Mouse (Mus musculus) brain, embryonic 18.5 days (tissue): ENCODE results near the gene Sidt1.
"Not testable (repeated sequence)": the region's sequence is repeated elsewhere in the genome, so short reads cannot be mapped to it uniquely, and the experiment has no call there.

ENCODE experiments used
- DNase-seq: peaks from one replicate; pipeline ENCODE4 v3.0.0-alpha.2; 2012; ENCODE audit warnings: low read depth, low spot score

The Sidt1 gene

DNA sequence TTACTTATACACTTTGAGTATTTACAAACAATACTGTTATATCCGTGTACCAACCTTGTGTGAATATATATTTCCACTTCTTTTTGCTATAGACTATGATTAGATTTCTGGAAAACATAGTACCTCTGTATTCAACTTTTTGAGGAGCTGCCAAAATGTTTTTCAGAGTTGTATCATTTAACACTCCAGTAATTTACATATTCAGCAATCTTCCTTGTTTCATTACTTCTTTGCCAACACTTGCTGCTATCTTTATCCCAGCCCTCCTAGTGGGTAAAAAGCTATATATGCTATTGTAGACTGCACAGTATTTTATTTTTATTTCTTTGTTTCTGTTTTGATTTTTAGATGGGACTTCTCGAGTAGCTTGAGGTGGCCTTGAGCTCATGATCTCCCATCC is 29.2 kb downstream of the Sidt1 start:
- DNase-seq, result no peak

DNA sequence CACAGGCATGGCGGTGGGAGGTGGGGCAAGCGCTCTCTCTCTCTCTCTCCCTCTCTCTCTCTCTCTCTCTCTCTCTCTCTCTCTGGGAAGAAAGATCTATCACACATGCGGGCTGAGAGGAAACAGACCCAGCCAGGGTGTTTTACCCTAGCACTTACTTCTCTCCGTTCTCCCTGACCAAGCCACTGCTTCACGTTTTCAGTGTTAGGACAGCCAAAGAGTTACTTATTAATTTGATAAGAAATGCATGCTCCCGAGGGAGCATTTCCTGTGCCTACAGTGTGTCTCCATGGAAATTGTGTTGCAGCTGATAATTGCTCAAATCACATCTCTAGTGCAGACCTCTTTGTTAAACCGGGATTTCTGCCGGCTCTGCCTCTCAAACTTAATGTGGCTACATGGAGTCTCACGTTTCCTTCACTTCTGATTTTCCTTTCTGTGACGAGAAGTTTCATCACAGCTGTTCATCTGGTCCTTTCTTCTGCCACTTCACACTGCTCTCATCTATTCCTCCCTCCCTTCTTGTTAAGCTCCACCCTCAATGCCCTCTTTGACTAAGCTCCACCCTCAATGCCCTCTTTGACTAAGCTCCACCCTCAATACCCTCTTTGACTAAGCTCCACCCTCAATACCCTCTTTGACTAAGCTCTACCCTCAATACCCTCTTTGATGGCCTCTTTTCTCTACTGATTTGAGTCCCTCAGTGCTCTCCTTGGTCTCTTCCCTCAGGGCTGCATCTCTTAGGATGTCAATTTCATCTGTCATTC is 30.7 kb downstream of the Sidt1 start:
- DNase-seq, result no peak

DNA sequence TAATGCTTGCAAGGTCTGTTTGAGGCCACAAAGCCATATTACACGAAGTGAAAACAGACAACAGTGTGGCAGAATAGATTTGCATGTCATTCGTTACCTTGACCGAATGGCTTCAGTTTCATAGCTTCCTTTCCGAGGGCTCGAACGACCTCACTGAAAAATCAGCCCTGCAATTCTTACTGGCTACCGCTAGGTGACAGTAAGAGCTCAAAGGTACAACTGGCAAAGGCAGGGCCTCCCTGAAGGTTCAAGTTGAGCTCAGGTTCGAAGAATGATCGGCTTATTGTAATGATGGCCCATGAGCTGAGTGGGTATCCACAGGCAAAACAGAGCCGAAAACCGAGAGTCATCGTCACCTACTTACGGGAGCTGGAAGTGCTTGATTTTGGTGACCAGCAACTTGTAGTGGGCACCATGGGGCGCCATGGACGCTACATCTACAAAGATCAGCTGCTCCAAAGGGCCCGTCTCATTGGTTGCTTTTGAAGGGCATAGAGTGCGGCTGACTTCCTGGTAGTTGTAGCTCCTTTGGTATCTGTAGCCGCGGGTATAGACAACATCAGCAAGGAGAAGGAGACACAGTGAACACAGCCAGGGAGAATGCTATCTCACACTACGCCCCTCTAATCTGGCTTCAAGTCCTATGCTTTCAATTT is 33.4 kb downstream of the Sidt1 start:
- DNase-seq, result no peak

DNA sequence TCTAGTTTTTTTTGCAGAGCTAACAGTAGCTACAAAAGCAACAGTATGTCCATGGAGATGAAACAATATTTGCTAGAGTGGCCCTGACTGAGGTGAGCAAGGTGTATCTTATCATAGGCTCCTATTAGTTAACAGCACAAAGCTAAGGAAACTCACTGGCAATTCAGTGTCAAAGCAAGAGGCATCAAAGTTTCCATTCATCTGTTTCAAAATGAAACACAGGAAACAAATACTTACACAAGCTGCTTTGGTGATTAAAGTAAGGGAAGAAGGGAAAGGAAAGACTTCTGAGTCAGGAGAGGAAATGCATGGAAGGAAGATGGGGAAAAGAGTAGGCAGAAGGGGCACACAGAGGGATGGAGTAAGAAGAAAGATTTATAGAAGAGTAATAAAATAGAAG is 39.0 kb downstream of the Sidt1 start:
- DNase-seq, result no peak

DNA sequence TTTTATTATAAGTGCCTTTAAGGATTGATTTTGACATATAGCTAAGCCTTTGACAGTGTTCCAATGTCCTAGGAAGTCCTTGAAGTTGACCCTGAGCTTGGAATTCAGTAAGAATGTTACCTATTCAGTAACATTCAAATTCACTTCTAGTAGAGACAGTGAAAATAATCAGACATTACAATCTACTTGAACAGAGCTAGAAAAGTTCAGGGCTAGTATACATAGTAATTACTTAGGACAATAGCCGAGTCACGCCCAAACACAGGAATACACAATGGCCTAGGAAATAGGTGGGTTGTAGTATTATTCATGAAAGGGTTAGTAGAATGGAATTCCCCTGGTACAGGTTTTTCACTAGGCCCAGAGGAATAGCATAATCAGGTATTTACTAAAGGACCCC is 40.3 kb downstream of the Sidt1 start:
- not testable (repeated sequence) for DNase-seq

DNA sequence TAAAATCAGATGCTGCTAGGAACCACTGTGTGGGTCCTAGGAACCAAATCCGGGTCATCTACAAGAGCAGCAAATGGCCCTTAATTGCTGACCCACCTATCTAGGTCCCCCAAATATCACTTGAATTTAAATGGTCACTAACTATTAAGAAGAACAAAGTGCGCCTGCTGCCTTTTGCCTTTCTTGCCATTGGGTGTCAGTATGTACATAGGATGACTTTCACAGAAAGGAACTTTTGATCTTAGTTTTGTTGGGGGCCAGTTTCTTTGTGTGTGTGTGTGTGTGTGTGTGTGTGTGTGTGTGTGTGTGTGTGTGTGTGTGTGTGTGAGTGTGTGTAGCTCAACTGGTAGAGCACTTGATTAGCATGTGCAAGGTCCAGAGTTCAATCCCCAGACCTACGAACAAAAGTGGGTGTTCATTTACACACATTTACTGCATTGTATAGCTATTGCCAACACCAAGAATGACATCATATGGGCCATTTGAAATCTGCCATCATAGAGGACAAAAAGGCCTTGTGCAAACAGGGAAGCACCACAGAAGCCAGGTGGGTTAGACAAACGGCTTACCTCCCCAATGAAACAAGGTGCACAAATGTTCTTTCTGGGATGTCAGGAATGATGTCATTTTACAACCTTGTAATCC is 43.9 kb downstream of the Sidt1 start:
- no peak for DNase-seq

DNA sequence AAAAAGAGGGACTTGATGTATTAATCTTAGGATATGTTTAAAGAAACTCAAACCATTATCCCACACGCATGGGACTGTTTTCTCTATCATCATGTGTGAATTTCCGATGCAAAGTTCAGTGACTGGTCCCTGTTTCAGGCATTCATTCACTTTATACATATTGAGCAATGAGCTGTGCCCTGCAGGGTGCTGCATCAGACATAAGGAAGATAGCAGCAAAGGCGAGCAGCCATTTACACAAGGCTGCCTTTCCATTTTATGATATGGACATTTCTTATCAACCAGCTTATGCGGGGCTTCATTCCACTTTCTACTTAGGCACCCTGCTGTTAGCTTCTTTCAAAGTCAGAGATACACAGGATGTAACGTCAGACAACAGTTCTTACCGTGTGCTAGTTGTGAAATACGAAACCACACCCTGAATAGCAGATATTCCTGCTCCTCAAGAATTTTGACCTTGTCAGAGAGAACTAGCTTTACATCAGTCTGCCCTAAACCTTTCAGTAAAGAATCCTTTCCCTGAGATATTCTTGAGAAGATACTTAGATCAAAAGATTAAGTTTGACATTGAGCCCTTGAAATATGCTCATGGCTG is 45.5 kb downstream of the Sidt1 start:
- no peak for DNase-seq

DNA sequence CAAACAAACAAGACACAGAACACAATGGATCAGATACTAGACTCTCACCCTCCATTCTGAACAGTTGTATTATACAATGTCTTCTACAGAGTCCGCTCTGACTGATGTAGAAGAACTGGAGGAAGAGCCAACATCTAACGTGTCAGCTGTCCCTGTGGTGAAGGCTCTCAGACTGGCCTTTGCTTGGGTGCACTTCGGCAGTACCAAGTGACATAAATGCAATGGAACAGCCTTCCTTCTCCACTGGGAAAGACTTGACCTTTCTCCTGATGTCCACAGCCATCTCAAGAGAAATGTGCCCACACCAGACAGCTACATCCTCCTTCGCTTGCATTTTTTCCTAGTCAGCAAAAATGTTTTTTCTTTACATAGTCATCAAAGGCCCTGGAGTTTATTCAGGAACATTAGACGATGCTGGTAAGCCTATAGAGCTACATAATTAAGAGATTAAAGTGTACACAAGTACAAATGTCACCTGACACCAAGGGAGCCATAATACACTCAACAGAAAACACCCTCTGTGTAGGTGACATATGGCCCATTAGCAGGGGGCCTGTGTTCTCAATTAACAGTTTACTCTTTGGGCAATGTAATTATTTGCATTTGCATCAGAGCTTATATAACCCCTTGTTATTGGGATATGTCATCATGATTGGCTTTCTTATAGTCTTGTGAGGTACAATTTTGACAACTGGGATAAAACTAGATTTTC is 50.2 kb downstream of the Sidt1 start:
- DNase-seq, result no peak

DNA sequence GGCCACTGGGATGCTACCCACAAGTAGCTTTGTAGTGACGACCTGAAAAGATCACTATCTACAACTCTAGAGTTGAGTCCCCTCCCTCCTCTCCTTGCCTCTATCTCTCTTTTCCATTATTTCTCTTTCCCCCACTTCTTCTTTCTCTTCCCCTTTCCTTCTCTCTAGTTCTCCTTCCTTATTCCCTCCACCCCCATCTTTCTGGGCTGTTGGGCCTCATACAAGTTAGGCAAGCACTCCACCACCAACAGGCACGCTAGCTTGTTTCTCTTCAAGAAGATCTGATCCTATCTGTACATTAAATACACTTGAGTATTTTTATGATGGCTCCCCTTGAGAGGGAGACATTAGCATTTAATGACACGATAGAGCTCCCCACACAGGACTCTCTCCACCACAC is 51.0 kb downstream of the Sidt1 start:
- no peak for DNase-seq

DNA sequence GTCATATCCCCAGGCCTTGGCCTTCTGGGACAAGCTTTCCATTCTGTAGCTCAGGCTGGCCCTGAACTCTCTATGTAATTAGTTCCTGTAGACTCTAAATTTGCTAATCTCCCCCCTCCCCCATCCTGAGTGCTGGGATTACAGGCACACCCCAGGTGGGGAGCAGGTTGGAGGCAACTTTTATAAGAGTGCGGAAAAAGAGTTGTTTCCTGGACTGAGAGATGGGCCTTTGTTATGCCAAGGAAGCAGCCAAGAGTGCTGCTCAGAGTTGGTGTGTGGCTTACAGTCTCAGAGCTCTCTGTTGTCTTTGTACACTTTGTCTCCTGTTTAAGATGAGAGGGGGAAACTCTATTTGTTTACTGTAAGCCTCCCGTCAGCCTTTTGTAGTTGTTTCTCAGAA is 52.2 kb downstream of the Sidt1 start:
- DNase-seq, result no peak

DNA sequence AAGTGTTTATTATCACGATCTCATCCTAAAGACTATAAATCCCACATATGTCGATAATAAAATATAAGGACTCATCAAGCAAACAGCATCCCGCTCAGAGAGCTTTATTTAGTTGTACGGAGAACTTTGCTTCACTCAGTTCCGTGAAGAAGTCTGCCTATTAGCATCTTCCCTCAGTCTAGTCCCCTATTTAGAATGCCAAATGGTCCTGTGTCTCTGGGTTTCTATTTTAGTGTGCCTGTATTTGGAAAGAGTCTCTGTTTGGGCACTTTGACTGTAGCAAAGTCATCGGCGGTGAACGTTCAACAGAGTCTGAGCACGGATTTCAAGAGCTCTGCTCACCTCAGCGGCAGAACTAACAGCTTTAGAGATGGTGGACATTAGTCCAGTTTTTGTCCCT is 55.8 kb downstream of the Sidt1 start:
- DNase-seq, result no peak

DNA sequence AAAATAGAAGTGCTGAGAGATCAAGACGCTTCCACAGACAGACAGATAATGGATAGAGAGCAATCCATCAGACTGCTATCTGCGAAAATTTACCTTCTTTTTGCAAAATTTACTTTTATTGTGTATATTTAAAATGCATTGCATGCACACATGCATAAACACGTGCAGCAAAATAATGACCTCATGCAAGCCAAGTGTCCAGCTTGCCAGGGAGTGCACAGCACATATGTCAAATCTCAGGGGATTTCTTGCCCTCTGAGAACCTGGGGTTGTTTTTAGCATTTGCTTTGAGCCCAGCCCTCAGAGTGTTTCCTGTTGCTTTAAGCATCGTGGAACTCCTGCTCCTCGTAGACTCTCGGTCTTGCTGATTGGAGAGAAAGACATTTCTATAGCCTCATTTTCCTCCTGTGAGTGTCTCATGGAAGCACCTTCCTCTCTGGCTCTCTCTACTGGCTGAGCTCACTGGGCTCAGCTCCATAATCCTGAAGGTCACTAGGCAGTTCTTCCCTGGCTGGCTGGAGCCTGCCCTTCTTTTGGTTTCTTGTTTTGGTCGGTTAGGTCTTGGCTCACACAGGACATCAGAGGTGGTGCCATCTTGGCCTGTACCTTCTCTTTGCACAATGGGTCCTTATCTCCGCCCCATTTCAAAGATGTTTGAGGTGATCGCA is 61.5 kb downstream of the Sidt1 start:
- DNase-seq, result no peak

DNA sequence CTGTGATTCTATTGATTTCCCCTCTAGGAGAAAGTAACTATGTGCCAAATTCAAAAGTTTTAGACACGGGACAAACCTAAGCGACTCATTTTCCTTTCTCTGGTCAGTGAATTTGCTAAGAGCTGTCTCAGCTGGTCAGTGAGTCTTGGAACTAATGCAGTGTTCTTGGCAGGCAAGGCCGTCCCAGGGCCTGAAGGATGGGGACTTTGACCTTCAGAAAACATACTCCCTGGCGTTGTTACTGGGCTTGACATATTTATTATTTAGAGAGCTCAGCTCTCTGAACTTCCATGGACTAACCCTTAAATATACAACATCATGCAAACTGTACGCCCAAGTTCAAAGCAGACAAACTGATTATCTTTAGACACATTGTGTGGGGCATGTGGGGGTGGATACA is 62.4 kb downstream of the Sidt1 start:
- no peak for DNase-seq

DNA sequence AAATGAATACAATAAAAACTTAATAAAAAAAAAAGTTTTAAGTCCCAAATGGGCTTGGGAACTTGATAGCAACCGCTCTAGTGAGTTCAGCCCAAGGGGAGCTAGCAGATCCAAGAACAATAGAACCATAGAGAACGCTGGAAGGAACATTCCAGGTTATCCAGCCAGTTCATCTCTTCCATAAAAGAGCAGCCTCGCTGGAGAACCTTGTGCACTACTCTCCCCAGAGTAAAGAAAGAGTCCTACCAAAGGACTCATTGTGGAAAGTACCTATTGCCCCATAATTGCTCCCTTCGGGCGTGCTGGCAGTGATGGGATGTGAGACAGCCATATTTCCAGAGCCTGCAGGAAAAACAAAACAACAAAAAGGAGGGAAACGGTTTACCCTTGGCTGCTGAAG is 63.4 kb downstream of the Sidt1 start:
- DNase-seq, result no peak

DNA sequence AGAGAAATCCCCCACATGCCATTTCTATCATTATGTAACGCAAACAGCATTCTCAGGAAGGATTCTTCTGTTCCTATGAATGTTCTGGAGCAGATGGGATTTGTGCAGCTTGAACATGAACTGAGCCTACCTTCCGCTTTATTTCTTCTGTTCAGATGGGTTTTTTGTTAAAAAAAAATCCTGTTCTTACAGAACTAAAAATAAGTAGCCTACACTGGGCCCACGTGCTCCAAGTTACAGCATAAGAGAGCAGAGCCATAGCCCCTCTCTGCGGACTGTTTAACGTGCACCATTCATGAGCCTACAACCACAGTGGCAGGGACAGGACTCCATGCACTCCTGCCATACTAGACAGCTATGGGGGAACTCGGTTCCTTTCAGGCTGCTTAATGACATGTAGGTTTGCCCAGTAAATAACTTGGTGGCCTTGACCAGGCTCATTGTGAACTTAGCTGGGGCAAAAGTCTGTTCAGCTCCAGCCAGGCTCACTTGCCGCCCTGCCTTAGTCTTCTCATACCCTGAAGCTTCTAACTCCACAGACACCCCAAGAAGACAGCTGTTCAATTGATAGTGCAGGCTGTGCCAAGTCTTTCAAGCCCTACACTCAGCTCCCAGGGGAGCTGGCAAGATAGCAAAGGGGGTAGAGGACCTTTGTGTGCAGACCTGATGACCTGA is 64.3 kb downstream of the Sidt1 start:
- no peak for DNase-seq

DNA sequence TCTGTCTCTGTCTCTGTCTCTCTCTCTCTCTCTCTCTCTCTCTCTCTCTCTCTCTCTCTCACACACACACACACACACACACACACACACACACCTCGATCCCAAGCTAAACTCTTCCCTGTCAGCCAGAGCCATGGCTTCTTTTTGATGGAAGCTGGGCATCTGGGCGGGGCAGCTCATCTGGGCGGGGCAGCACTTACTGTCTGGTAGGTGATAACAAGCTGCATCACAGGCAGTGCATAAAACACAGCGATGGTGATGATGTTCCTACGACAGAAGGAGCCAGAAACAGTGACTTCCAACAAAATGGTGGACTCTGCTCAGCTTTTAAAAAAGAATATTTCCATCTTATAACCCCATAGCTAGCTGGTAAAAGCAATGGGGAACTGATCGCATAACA is 67.4 kb downstream of the Sidt1 start:
- DNase-seq, result no peak

DNA sequence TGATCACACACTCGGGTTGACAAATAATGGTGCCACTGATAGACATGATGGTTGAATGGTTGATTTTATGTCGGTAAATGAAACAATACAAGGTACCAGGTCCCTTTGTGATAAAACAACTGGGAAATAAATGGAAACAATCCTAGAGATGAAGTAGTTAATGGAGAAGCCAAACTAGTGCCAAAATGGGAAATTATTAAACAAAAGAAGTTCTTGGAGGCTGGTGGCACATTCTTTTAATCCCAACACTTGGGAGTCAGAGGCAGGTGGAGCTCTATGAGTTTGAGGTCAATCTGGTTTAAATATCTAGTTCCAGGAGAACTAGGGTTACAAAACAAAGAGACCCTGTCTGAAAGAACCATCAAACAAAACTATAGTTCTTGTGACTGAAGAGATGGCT is 68.1 kb downstream of the Sidt1 start:
- DNase-seq, result no peak

DNA sequence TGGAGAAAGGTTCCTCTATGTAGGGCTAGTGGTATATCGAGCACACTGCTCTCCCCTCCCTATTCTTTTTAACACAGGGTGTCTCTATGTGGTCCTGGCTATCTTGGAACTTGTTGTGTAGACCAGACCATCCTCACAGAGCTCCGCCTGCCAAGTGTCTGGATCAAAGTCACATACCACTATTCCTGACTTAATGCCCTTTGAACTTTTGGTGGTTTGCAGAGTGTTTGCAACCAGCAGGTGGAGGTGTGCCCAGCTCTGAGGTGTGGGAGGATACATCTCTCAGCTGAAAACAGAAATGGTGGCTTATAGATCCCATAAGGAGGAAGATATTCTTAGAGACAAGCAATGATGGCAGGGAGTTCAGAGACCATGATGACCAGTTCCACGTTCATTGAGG is 75.5 kb downstream of the Sidt1 start:
- no peak for DNase-seq

DNA sequence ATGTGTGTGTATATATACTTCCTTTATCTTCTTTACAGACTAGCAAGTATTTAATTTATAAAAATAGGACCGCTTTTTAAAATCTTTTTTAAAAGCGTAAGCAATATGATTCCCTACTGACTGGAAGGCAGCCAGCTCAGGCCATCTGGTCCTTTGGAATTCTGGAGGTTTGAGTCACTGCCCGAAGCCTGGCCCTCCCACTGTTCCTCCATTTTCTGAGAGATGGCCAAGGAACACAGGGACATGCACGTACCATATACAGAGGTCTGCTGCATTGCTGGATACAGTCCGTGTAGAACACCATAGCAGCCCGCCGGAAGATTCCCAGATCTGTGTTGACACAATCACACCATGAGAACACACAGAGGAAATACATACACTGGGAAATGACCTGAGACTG is 78.3 kb downstream of the Sidt1 start:
- DNase-seq, result peak; percentile 32

DNA sequence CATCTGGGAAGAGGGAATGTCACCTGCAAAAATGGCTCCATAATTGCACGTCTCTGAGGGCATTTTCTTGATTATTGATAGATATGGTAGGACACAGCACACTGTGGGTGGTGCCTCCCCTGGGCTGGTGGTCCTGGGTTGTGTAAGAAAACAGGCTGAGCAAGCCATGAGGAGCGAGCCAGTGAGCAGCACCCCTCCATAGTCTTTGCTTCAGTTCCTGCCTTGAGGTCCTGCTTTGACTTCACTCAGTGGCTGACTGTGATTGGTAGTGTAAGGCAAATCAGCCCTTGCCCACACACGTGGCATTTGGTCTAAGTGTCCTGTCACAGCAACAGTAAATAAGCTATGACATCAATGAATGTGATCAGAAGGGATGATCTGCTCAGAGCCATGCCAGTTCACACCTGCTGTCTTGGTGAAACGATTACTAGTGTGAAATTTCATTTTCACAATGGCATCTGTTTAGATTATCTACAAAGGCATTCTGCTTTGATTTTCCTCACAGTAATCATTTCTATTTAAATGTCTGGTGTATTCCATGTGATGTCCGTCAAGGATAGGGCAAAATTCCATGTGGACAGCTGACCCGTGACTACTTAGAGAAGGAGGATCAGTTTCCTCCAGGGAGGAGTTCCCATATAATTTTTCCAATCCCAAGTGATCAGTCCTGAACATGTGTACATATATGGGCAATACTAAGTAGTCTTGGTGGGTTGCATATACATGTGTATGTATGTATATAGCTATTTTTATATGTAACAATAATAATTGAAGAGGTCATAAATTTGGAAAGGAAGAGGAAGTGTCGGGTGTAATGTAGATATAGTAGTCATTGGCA is 79.0 kb downstream of the Sidt1 start:
- DNase-seq, result no peak
